Mouse (Mus musculus): ENCODE measurements around the gene Osgep.
A peak's percentile ranks its signal among the peaks of the same experiment; 100 is the strongest.
"Not testable (repeated sequence)": the region's sequence is repeated elsewhere in the genome, so short reads cannot be mapped to it uniquely, and the experiment has no call there.

Gene Osgep

DNA sequence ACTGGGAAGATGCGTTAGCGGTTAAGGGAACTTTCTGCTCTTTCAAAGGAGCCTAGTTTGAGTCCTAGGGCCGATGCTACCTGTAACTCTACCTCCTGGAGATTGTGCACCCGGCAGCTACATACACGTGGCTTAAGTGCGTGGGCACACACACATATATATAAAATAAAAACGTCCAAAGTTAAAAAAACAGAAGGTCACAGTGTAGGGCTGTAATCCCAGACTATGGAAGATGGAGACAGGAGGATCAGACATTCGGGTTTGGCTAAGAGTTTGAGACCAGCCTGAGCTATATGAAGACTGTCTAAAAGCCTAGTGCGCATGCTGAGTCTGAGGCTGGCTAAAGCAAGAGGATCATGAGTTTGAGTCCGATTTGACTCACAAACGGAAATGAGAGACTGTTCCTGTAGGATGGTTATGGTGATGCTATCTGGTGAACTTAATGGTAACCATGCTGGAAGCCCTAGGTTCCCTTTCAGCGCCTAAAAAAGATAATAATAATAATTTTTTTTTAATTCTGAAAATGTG is 6.9 kb upstream of the Osgep start:
- DNase-seq (ENCODE audit: low read depth), result no peak

DNA sequence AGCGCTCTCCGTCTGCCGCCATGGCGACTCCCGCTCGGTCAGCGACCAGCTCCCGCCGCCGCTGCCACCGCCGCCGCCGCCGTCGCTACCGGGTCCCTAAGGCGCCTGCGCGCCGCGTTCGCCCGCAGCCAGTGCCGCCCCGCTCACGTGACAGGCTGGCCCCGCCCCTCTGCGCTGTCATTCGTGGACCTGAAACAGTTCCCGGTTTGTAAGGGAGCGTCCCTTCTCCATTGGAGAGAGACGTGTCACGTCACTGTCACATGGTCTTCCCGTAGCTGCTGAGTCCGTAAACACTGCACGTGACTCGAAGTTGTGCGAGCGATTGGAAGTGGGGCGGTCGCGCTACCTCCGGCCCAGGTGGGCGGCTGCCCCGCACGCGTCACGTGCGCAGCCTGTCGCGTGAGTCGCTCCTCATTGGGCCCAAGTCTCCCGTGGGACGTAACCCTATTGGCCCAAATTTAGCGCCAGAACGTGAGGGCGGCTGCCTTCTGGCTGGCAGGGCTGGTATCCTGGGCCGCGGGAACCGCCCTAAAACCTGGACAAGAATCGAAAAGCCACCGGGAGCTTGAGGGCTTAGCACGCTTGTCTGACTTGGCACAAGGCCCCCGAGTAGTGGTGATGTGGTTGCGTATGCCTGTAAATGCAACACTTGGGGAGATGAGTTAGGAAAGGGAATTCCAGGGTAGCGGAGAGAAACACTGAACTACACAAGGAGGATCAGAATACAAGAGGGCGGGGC is 6.2 kb upstream of the Osgep start, which contains the start of the genes Pip4p1 and Pnp:
Gene Pip4p1 (minus strand): TSS at position 103 of the 739 bp plus-strand sequence.
Gene Pnp (plus strand): TSS at position 329 of the 739 bp plus-strand sequence.
- DNase-seq (ENCODE audit: low read depth), result peak; percentile 99

DNA sequence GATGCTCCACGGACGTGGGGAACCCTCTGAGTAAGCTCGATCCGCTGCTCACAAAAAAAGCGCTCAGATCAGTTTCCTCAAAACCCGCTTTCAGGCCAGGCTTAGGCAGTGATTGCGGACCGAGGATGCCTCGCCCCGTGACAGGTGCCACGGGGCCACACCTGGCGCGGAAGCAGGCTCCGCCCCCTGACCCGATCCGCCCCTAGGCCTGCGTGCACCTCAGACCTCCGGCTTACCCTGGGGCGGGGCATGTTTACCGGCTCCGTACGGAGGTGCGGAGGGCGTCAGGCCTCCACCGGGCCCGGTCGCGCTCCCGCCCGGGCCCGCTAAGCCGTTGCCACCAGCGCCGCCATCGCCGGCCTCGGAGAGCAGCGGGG is 5.7 kb upstream of the Osgep start:
- DNase-seq (ENCODE audit: low read depth), result peak; percentile 87

DNA sequence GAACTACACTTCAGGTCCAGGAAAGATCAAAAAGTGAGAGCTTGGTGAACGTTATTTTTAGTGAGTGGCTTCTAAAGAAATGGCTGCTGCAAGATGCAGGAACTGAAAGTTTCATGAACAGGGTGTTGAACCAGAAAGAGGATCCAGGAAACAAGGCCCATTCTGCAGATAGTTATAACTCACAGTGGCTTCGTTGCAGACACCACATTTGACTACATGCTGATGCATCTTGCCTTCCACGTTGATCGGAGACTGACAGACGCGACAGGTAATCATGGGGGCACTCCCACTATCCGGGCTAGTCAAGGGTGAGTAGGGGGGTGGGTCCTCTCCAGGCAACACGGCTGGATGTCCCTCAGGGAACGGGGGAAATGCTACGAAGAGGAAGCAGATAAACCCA is 5.3 kb upstream of the Osgep start:
- no peak for DNase-seq (ENCODE audit: low read depth)

GRCm38 (mm10) chr14:50927366-50927765 is 2.7 kb upstream of the Osgep start:
- peak; percentile 13 for DNase-seq (ENCODE audit: low read depth)

DNA sequence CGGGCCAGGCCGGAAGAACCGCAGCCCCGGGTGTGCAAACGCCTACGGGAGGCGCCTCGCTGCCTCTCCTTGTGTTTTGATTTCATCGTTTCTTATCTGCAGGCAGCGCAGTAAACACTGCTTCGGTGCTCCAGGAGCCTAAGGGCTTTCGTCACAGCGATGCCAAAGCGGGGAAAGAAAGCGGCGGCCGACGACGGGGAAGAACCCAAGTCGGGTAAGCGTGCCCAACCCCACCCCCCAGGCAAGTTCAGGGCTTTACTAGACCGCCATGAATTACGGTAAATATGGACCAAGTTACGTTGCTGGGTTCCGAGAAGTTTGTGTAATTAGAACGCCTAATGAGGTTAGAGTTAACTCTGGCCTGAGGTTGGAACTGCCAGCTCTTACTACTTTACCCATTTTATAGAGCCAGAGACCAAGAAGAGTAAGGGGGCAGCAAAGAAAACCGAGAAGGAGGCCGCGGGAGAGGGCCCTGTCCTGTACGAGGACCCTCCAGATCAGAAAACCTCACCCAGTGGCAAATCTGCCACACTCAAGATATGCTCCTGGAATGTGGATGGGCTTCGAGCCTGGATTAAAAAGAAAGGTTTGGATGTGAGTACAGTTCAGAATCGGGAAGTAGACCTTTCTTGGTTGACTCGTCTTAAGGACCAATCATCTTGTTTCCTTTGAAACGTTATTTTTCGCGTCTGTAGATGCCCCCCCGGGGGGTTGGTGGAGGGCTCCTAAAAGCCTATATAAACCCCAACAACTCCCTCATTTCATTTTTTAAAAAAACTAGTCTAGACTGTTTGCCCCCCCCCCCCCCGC is 623 bp upstream of the Osgep start:
- no peak for DNase-seq (ENCODE audit: low read depth)

DNA sequence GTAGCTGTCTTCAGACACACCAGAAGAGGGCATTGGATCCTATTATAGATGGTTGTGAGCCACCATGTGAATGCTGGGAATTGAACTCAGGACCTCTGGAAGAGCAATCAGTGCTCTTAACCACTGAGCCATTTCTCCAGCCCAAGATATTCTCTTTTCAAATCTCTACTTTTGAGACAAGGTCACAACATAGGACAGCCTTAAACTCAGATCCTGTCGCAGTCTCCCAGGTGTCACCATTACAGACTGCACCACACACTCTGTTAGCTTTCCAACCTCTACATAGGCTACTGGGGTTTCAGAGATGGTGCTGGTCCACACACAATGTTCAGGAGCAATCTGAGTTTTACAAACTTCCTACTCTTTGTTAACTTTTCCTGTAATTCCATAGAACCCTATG is 1.3 kb downstream of the Osgep start:
- not testable (repeated sequence) for DNase-seq (ENCODE audit: low read depth)

- no peak for DNase-seq (ENCODE audit: low read depth)
Measured at GRCm38 (mm10) chr14:50911356-50911755, 13.3 kb downstream of the Osgep start.

DNA sequence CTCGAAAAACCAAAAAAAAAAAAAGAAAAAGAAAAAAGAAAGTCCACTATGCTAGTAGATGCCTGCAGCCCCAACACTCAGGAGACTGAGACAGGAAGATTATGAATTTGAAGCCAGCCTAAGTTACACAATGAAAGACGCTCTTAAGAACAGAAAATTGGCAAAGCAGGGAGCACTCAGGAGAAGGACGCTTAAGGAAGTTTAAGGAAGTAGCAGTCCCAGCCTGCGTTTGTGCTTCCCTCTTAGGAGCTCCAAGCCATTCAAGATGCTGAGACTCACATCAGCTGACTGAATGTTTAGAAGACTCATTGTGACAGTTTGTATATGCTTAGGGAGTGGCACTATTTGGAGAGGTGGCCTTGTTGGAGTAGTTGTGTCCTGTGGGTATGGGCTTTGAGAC is 16.6 kb downstream of the Osgep start:
- no peak for DNase-seq (ENCODE audit: low read depth)

GRCm38 (mm10) chr14:50905327-50905726 is 19.4 kb downstream of the Osgep start:
- DNase-seq (ENCODE audit: low read depth), result not testable (repeated sequence)

GRCm38 (mm10) chr14:50904828-50905129 is 19.9 kb downstream of the Osgep start:
- no peak for DNase-seq (ENCODE audit: low read depth)

GRCm38 (mm10) chr14:50903973-50904827 is 20.5 kb downstream of the Osgep start:
- DNase-seq (ENCODE audit: low read depth), result peak; percentile 17

- DNase-seq (ENCODE audit: low read depth), result not testable (repeated sequence)
Measured at GRCm38 (mm10) chr14:50897992-50898391, 26.7 kb downstream of the Osgep start.

DNA sequence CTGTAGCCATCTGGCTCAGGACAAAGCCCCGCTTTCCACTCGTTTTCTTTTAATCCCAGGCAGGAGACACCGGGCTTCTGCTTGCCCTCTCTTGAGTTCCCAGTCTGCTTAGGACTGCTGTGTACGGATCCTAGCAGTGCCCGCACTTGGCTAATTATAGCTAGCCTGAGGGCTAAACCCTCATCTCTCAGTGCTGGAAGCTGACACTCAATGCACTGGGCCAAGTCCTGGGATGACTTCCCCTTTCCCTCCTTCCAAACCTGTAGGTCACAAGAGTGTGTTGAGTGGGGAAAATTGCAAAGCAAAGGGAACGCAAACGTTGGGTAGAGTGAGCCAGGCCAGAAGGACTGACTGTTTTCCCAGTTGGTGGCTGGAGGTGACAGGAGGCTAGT is 27.3 kb downstream of the Osgep start, which contains the start of gene Klhl33:
Gene Klhl33 (minus strand): TSS at position 134 of the 392 bp plus-strand sequence.
- no peak for DNase-seq (ENCODE audit: low read depth)

DNA sequence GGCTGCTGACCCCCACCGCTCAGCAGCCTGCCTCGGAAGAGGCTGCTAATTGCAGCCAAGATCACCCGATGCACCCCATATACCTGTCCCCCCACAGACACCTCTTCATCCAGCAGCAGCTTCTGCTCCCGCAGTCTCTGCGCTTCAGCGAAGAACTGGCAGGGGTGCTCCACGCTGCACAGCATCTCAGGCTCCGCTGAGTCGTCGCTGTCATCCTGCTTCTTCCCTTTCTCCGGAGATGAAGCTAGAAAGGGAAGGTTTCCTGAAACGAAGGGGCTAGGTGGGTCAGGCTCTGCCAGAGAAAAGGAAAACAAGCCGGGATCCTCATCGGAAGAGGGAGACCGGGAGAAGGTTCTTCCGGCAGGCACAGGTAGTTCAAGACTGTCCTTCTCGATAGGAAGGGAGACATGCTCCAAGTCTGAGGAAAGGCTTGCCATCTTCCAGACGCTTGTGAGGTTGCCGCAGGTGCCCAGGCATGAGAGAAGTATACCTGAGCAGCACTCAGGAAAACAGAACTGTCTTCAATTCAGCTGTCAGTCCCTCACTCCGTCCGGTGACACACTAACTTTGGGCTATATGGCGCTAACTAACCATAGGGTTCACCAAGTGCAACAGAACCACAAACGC is 27.8 kb downstream of the Osgep start:
- DNase-seq (ENCODE audit: low read depth), result no peak

GRCm38 (mm10) chr14:50895985-50896746 is 28.5 kb downstream of the Osgep start:
- no peak for DNase-seq (ENCODE audit: low read depth)

DNA sequence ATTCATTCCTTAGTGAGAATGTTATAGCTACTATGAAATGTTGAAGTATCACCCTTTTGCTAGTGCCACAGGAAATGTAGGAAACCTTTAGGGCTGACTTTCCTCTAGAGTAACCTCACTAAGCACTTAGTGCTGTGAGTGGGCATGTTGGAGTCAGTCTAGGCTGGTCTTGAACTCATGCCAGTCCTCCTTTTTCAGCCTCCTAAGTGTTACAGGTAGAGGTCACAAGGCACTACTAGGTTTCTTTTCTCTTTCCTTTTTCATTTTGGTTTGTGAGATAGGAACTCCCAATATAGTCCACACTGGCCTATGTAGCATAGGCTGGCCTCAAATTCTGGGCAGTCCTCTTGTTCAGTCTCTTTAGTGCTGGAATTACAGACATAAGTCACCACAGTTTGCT is 29.3 kb downstream of the Osgep start:
- no peak for DNase-seq (ENCODE audit: low read depth)

GRCm38 (mm10) chr14:50892541-50893459 is 31.9 kb downstream of the Osgep start:
- no peak for DNase-seq (ENCODE audit: low read depth)

DNA sequence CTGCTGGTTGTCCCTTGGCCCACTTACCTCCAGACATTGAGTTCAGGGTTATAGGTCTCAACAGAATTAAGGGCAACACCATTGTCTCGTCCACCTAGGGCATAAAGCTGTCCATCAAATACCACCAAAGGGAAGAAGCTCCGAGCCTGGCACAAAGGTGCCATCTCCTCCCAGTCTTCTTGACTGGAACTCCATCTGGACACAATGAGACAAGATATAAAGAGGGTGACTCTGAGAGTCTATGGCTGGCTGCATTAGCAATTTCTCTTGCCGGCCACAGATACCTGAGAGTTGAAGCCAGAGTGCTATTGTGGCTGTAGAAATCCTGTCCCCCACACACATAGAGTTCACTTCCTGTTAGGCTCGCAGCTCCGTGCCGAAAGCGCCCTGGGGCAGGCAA is 32.6 kb downstream of the Osgep start:
- no peak for DNase-seq (ENCODE audit: low read depth)

- DNase-seq (ENCODE audit: low read depth), result no peak
Measured at GRCm38 (mm10) chr14:50891621-50892020, 33.1 kb downstream of the Osgep start.
